Mouse (Mus musculus) brain, adult 10 weeks (tissue): Measurements from ENCODE around the gene Xrn2. TPM values are rescaled to one million over a fixed set of nuclear protein-coding genes. Genes with fewer than 3 reads are reported as not detected.

ENCODE experiments used
- polyA plus RNA-seq: library from polyadenylated mRNA; stranded (reverse); fragments of 350-450 nt; fragmentation: Illumina TruSeq; extraction: RNeasy Lipid Tissue Mini Kit (QIAGEN cat#74804); gene quantifications from one replicate; pipeline ENCODE4 v1.2.3, GENCODE M21; 2015; ENCODE audit warnings: low read depth, low replicate concordance

Gene Xrn2
- polyA plus RNA-seq, result 33.2 TPM

GRCm38 (mm10) chr2:147012623-147013184, at the start of gene Xrn2:
Xrn2 (plus strand) TSS chr2:147012996.

GRCm38 (mm10) chr2:147085072-147085870, 72.5 kb downstream of the Xrn2 start, which contains the start of gene Nkx2-4:
Nkx2-4 (minus strand) TSS chr2:147085445.

Other genes with a start within 250 kb of the Xrn2 start
- 25.0 TPM for gene Kiz, start 157.1 kb upstream of the Xrn2 start, polyA plus RNA-seq
- not detected for gene Nkx2-4, start 72.4 kb downstream of the Xrn2 start, polyA plus RNA-seq
- gene Nkx2-2, start 181.2 kb downstream of the Xrn2 start, polyA plus RNA-seq, result 4.5 TPM